Mouse (Mus musculus) midbrain, postnatal 0 days (tissue): ENCODE measurements at regions not wholly inside any gene's neighbourhood (a gene's known extent, or its start where the extent isn't known, plus 50 kb on each side); places are given as distances from the start of the nearest gene placed in this dataset.

Experiments
- ATAC-seq: fragments of 200-750 bp; cut with Nextera tagmentation; 2 replicates; pipeline ENCODE4 v1.8.0; 2017; ENCODE audit warnings: moderate number of reproducible peaks, mild to moderate bottlenecking, moderate TSS enrichment, moderate library complexity; ENCODE audit not compliant: low FRiP score
- DNase-seq: peaks from one replicate; pipeline ENCODE4 v3.0.0-alpha.2; 2015; ENCODE audit warnings: low spot score
- H3K27ac ChIP-seq: fragments of 300-500 bp; sonication (generic); 2 replicates; pipeline ENCODE4 v1.5.1; 2014; ENCODE audit warnings: low read depth, mild to moderate bottlenecking, low read length, mixed read lengths
- H3K27me3 ChIP-seq: fragments of 300-500 bp; sonication (generic); 2 replicates; pipeline ENCODE4 v1.6.1; 2014; ENCODE audit warnings: low read length, control low read depth, mixed read lengths; ENCODE audit not compliant: insufficient read depth
- H3K36me3 ChIP-seq: fragments of 300-500 bp; sonication (generic); 2 replicates; pipeline ENCODE4 v1.6.1; 2014; ENCODE audit warnings: low read length, control low read depth, mixed read lengths; ENCODE audit not compliant: insufficient read depth
- H3K4me1 ChIP-seq: fragments of 300-500 bp; sonication (generic); 2 replicates; pipeline ENCODE4 v1.6.1; 2014; ENCODE audit warnings: mild to moderate bottlenecking, control low read depth, antibody characterized with exemption, low read length, mixed read lengths; ENCODE audit not compliant: insufficient read depth
- H3K4me2 ChIP-seq: fragments of 300-500 bp; sonication (generic); 2 replicates; pipeline ENCODE4 v1.6.1; 2014; ENCODE audit warnings: low read depth, mild to moderate bottlenecking, low read length, mixed read lengths; ENCODE audit not compliant: poor library complexity, severe bottlenecking
- H3K4me3 ChIP-seq: fragments of 300-500 bp; sonication (generic); 2 replicates; pipeline ENCODE4 v1.5.1; 2014; ENCODE audit warnings: low read depth, mild to moderate bottlenecking, low read length, moderate library complexity
- H3K9ac ChIP-seq: fragments of 300-500 bp; sonication (generic); replicated peaks from 2 replicates; pipeline ENCODE4 v1.6.1; 2014; ENCODE audit warnings: mild to moderate bottlenecking, low read length, moderate library complexity, mixed read lengths; ENCODE audit not compliant: poor library complexity, severe bottlenecking
- H3K9me3 ChIP-seq: fragments of 300-500 bp; sonication (generic); 2 replicates; pipeline ENCODE4 v1.6.1; 2016; ENCODE audit warnings: low read length, control low read depth
- CTCF ChIP-seq: IDR thresholded peaks from 2 replicates; pipeline ENCODE4 v1.5.1; 2016; ENCODE audit warnings: antibody characterized with exemption, mild to moderate bottlenecking
- WGBS: fragments of 180-500 bp; shearing (Covaris S2); extraction: QIAGEN DNeasy Blood & Tissue Kit; methylation state at CpG from one replicate; pipeline ENCODE4 v1.1.7; 2014; 5-methylcytosine and 5-hydroxymethylcytosine counted together

- H3K9ac ChIP-seq: no peak overlapping the region
- TF ChIP-seq CTCF: no peak
- 68% methylated on average over 1 of the region's 1 CpGs for WGBS
- ATAC-seq (no peak), DNase-seq (no peak)
- no peaks in the 10 kb centered on the region for H3K4me1 ChIP-seq
- no peak overlapping the region for H3K4me3 ChIP-seq
- H3K27me3 ChIP-seq: no peaks in the 10 kb centered on the region
- no peaks in the 10 kb centered on the region for H3K9me3 ChIP-seq
- no peaks in the 10 kb centered on the region for H3K36me3 ChIP-seq
- H3K27ac ChIP-seq: no peak overlapping the region
- no peak overlapping the region for H3K4me2 ChIP-seq
Observed at GRCm38 (mm10) chr11:48249315-48249714, 260.5 kb upstream of the Sgcd start.

GRCm38 (mm10) chr11:48221156-48221555 is 232.4 kb upstream of the Sgcd start:
- 72% methylated on average over 4 of the region's 4 CpGs for WGBS
- Histone ChIP-seq H3K4me2 (no peak overlapping the region), H3K9me3 (no peaks in the 10 kb centered on the region), H3K4me1 (no peaks in the 10 kb centered on the region), H3K9ac (no peak overlapping the region), H3K27ac (no peak overlapping the region), H3K36me3 (no peaks in the 10 kb centered on the region), H3K4me3 (no peak overlapping the region), H3K27me3 (no peaks in the 10 kb centered on the region)
- TF ChIP-seq CTCF: no peak
- DNase-seq (peak; percentile 78), ATAC-seq (no peak)

- no peaks in the 10 kb centered on the region for H3K4me1 ChIP-seq
- 68% methylated on average over 1 of the region's 1 CpGs for WGBS
- no peak overlapping the region for H3K27ac ChIP-seq
- DNase-seq: no peak
- no peak for TF ChIP-seq CTCF
- no peaks in the 10 kb centered on the region for H3K36me3 ChIP-seq
- no peak for ATAC-seq
- no peak overlapping the region for H3K4me3 ChIP-seq
- H3K27me3 ChIP-seq: no peaks in the 10 kb centered on the region
- no peaks in the 10 kb centered on the region for H3K9me3 ChIP-seq
- no peak overlapping the region for H3K9ac ChIP-seq
- no peak overlapping the region for H3K4me2 ChIP-seq
Observed at GRCm38 (mm10) chr11:48219157-48219556, 230.4 kb upstream of the Sgcd start.

- no peak overlapping the region for H3K9ac ChIP-seq
- no peak for TF ChIP-seq CTCF
- no peak overlapping the region for H3K4me2 ChIP-seq
- no peaks in the 10 kb centered on the region for H3K9me3 ChIP-seq
- H3K27me3 ChIP-seq: no peaks in the 10 kb centered on the region
- H3K4me1 ChIP-seq: no peaks in the 10 kb centered on the region
- WGBS: 64% methylated on average over 2 of the region's 2 CpGs
- H3K36me3 ChIP-seq: no peaks in the 10 kb centered on the region
- no peak for ATAC-seq
- no peak overlapping the region for H3K27ac ChIP-seq
- H3K4me3 ChIP-seq: no peak overlapping the region
- DNase-seq: no peak
Observed at GRCm38 (mm10) chr11:48216762-48217161, 228.0 kb upstream of the Sgcd start.

GRCm38 (mm10) chr11:48186604-48187003 is 197.8 kb upstream of the Sgcd start:
- no peak overlapping the region for H3K4me3 ChIP-seq
- peak; percentile 65 for DNase-seq
- TF ChIP-seq CTCF: no peak
- H3K27ac ChIP-seq: no peak overlapping the region
- ATAC-seq: no peak
- no peaks in the 10 kb centered on the region for H3K4me1 ChIP-seq
- H3K27me3 ChIP-seq: no peaks in the 10 kb centered on the region
- H3K9ac ChIP-seq: no peak overlapping the region
- H3K4me2 ChIP-seq: no peak overlapping the region
- no peaks in the 10 kb centered on the region for H3K36me3 ChIP-seq
- WGBS: 70% methylated on average over 4 of the region's 4 CpGs
- H3K9me3 ChIP-seq: no peaks in the 10 kb centered on the region

- Histone ChIP-seq H3K4me2 (no peak overlapping the region), H3K4me3 (no peak overlapping the region), H3K4me1 (no peaks in the 10 kb centered on the region), H3K27me3 (no peaks in the 10 kb centered on the region), H3K27ac (no peak overlapping the region), H3K36me3 (no peaks in the 10 kb centered on the region), H3K9me3 (no peaks in the 10 kb centered on the region), H3K9ac (no peak overlapping the region)
- peak; percentile 42 for TF ChIP-seq CTCF
- ATAC-seq (no peak), DNase-seq (no peak)
Observed at GRCm38 (mm10) chr11:48178943-48179342, 190.2 kb upstream of the Sgcd start.

DNA sequence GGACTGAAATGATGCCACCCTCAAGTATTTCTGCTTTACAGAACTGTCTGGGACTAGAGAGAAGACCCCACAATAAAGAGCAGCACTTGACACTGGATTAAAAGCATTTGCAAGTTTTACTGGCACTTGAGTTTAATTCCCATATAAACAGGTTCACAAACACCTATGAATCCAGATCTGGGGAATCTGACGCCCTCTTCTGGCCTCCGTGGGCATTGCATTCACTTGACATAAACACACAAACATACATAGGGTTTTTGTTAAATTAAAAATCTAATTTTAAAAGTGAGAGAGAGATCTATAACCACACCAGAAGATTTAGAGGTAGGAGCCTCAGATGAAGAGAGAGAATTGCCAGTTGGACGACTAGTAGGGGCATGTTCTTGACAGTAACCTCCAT is 189.4 kb upstream of the Sgcd start:
- Histone ChIP-seq H3K9me3 (no peaks in the 10 kb centered on the region), H3K36me3 (no peaks in the 10 kb centered on the region), H3K9ac (no peak overlapping the region), H3K4me3 (no peak overlapping the region), H3K27me3 (no peaks in the 10 kb centered on the region), H3K4me2 (no peak overlapping the region), H3K4me1 (no peaks in the 10 kb centered on the region), H3K27ac (no peak overlapping the region)
- peak; percentile 30; the same call in 1 of the 2 replicates for TF ChIP-seq CTCF
- 48% methylated on average over 3 of the region's 3 CpGs for WGBS
- ATAC-seq (no peak), DNase-seq (no peak)
